Mouse (Mus musculus) NIH3T3 (cell line): ENCODE data around the gene Rab1a.
"Not testable (repeated sequence)": the region's sequence is repeated elsewhere in the genome, so short reads cannot be mapped to it uniquely, and the experiment has no call there.

Experiments used
- DNase-seq: peaks from one replicate; pipeline ENCODE4 v3.0.0-alpha.2; 2012; ENCODE audit warnings: low read depth

Rab1a gene

GRCm38 (mm10) chr11:20200713-20201575, at the start of gene Rab1a:
Gene Rab1a, plus strand, starts transcription at chr11:20201432.
- DNase-seq: peak; percentile 100

GRCm38 (mm10) chr11:20152107-20152901, 48.9 kb upstream of the Rab1a start:
- no peak for DNase-seq

- not testable (repeated sequence) for DNase-seq
Measured at GRCm38 (mm10) chr11:20153542-20153941, 47.7 kb upstream of the Rab1a start.

- no peak for DNase-seq
Measured at GRCm38 (mm10) chr11:20158879-20159278, 42.4 kb upstream of the Rab1a start.

GRCm38 (mm10) chr11:20164979-20165867, 36.0 kb upstream of the Rab1a start:
- DNase-seq: no peak

- DNase-seq: no peak
Measured at GRCm38 (mm10) chr11:20165991-20166390, 35.2 kb upstream of the Rab1a start.

- not testable (repeated sequence) for DNase-seq
Measured at GRCm38 (mm10) chr11:20166476-20166875, 34.8 kb upstream of the Rab1a start.

- no peak for DNase-seq
Measured at GRCm38 (mm10) chr11:20168972-20169371, 32.3 kb upstream of the Rab1a start.

- DNase-seq: no peak
Measured at GRCm38 (mm10) chr11:20187271-20187670, 14.0 kb upstream of the Rab1a start.

GRCm38 (mm10) chr11:20193100-20193736, 8.0 kb upstream of the Rab1a start:
- DNase-seq: no peak

- DNase-seq: peak; percentile 73
Measured at GRCm38 (mm10) chr11:20201661-20202101, 449 bp downstream of the Rab1a start.

GRCm38 (mm10) chr11:20202299-20203011, 1.2 kb downstream of the Rab1a start:
- peak; percentile 33 for DNase-seq

GRCm38 (mm10) chr11:20204321-20204720, 3.1 kb downstream of the Rab1a start:
- DNase-seq: no peak

GRCm38 (mm10) chr11:20204870-20205446, 3.7 kb downstream of the Rab1a start:
- no peak for DNase-seq

- DNase-seq: no peak
Measured at GRCm38 (mm10) chr11:20205538-20205937, 4.3 kb downstream of the Rab1a start.

GRCm38 (mm10) chr11:20206626-20207223, 5.5 kb downstream of the Rab1a start:
- no peak for DNase-seq

- no peak for DNase-seq
Measured at GRCm38 (mm10) chr11:20207589-20207988, 6.4 kb downstream of the Rab1a start.

GRCm38 (mm10) chr11:20211838-20212237, 10.6 kb downstream of the Rab1a start:
- no peak for DNase-seq

GRCm38 (mm10) chr11:20214779-20215178, 13.5 kb downstream of the Rab1a start:
- peak; percentile 30 for DNase-seq

GRCm38 (mm10) chr11:20216415-20216814, 15.2 kb downstream of the Rab1a start:
- peak; percentile 34 for DNase-seq
